Mouse (Mus musculus) neural tube, embryonic 15.5 days (tissue): ENCODE measurements around the gene Bud23. TPM values are rescaled to one million over a fixed set of nuclear protein-coding genes. Genes with fewer than 3 reads are reported as not detected.
A peak's percentile ranks its signal among the peaks of the same experiment; 100 is the strongest.
"Not testable (repeated sequence)": the region's sequence is repeated elsewhere in the genome, so short reads cannot be mapped to it uniquely, and the experiment has no call there.

Experiments
- ATAC-seq: fragments of 200-750 bp; cut with Nextera tagmentation; 2 replicates; pipeline ENCODE4 v1.8.0; 2017; ENCODE audit warnings: mild to moderate bottlenecking, moderate TSS enrichment, moderate library complexity; ENCODE audit not compliant: low FRiP score
- H3K27ac ChIP-seq: fragments of 300-500 bp; sonication (generic); replicated peaks from 2 replicates; pipeline ENCODE4 v1.5.1; 2015; ENCODE audit warnings: mild to moderate bottlenecking, inconsistent platforms
- H3K27me3 ChIP-seq: fragments of 300-500 bp; sonication (generic); replicated peaks from 2 replicates; pipeline ENCODE4 v1.6.1; 2015; ENCODE audit warnings: inconsistent platforms
- H3K36me3 ChIP-seq: fragments of 300-500 bp; sonication (generic); 2 replicates; pipeline ENCODE4 v1.6.1; 2015; ENCODE audit warnings: inconsistent platforms
- H3K4me1 ChIP-seq: fragments of 300-500 bp; sonication (generic); 2 replicates; pipeline ENCODE4 v1.6.1; 2015; ENCODE audit warnings: inconsistent platforms
- H3K4me2 ChIP-seq: fragments of 300-500 bp; sonication (generic); 2 replicates; pipeline ENCODE4 v1.6.1; 2015; ENCODE audit warnings: inconsistent platforms, mild to moderate bottlenecking, moderate library complexity
- H3K4me3 ChIP-seq: fragments of 300-500 bp; sonication (generic); replicated peaks from 2 replicates; pipeline ENCODE4 v1.5.1; 2015; ENCODE audit warnings: mild to moderate bottlenecking, inconsistent platforms
- H3K9ac ChIP-seq: fragments of 300-500 bp; sonication (generic); replicated peaks from 2 replicates; pipeline ENCODE4 v1.6.1; 2015; ENCODE audit warnings: mild to moderate bottlenecking, inconsistent platforms
- H3K9me3 ChIP-seq: fragments of 300-500 bp; sonication (generic); replicated peaks from 2 replicates; pipeline ENCODE4 v1.6.1; 2016; ENCODE audit warnings: inconsistent platforms
- WGBS: fragments of 180-500 bp; shearing (Covaris S2); methylation state at CpG from one replicate; pipeline ENCODE4 v1.1.7; 2015; ENCODE audit warnings: mixed read lengths; 5-methylcytosine and 5-hydroxymethylcytosine counted together
- polyA plus RNA-seq: library from polyadenylated mRNA; unstranded; fragments of >200 nt; fragmentation: Nextera tagmentation; extraction: Ambion mirVana; gene quantifications from 2 replicates; pipeline ENCODE4 v1.2.1, GENCODE M21; 2015

Gene Bud23
- 75.0 and 87.9 TPM in 2 replicates for polyA plus RNA-seq

DNA sequence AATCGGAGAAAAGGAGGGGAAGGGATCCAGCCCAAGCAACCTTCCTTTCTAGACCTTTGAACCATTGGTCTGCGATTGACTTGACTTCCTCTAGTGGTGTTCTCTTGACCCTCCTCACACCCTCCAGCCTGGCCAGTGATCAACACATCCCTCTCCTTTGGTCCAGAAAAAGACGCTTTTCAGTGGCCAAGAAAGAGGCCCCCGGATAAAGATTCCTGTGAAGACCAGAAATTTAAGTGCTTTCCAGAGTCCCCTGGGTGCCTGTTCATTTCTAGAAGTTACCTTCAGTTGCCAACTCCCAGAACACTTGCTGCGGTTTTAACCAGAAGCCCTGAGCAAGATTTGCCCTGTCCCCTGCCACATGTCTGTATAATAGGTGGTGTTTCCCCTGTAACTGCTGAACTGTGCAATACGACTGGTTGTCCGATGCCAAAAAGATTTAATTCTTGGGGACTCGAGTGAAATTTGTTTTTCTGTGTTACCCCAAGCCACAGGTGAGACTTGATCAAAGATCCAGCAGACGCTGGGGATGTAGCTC lies at the start of gene Bud23:
TSS of gene Bud23 (minus strand) at position 51 of the 538 bp plus-strand sequence.
- H3K27ac ChIP-seq = peak within 1 kb of the TSS; percentile 85
- H3K9me3 ChIP-seq, ATAC-seq, H3K27me3 ChIP-seq: not testable (repeated sequence)
- H3K4me2 ChIP-seq = peak within 1 kb of the TSS; percentile 93
- peaks cover 28% of the 10 kb centered on the region for H3K36me3 ChIP-seq
- WGBS = 81% methylated on average over 9 of the region's 9 CpGs
- H3K4me3 ChIP-seq = peak within 1 kb of the TSS; percentile 88
- H3K4me1 ChIP-seq = peaks cover 30% of the 10 kb centered on the region
- H3K9ac ChIP-seq = peak within 1 kb of the TSS; percentile 72

DNA sequence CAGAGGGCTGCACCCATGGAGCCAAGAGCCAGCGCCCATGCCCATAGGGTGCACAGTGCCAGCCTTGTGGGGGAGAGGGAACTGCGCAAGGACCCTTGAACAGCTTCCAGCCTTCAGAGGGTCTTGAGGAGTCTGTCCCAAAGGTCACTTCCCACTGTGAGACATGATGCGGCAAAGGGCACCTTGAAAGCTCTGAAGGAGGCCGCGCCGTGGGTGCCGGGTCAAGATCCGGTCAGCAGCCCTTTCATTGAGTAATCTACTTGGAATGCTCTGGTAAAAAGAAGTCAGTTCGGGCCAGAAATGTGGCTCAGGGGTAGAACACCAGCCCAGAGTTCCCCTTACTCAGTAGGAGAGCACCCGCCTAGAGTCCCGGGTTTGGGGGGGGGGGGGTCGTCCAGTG lies 49.0 kb upstream of the Bud23 start:
- no peak for ATAC-seq
- Histone ChIP-seq H3K9ac (no peak overlapping the region), H3K36me3 (no peaks in the 10 kb centered on the region), H3K4me2 (no peak overlapping the region), H3K4me1 (no peaks in the 10 kb centered on the region), H3K9me3 (no peaks in the 10 kb centered on the region), H3K27me3 (peaks cover 8% of the 10 kb centered on the region), H3K4me3 (no peak overlapping the region), H3K27ac (no peak overlapping the region)
- WGBS = 90% methylated on average over 12 of the region's 12 CpGs

DNA sequence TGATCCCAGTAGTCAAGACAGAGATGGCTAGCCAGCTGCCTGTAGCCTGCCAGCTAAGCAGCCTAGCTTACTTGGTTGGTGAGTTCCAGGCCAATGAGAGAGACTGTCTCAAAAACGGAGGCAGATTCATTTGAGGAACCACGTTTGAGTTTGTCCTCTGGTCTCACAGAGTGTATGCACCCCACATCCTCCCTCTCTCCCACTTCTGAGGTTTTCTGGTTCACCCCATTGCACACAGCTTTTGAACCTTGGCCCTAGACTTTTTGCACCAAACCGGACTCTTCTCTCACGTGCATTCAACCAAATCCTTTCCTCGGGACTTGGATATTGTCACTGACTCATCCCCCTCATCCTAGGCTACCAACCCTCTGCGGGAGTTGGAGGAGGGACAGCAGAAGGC lies 45.2 kb upstream of the Bud23 start:
- ATAC-seq = no peak
- Histone ChIP-seq H3K9me3 (no peaks in the 10 kb centered on the region), H3K4me2 (no peak overlapping the region), H3K4me1 (peaks cover 17% of the 10 kb centered on the region), H3K27ac (no peak overlapping the region), H3K27me3 (peaks cover 43% of the 10 kb centered on the region), H3K9ac (no peak overlapping the region), H3K36me3 (no peaks in the 10 kb centered on the region), H3K4me3 (no peak overlapping the region)
- WGBS = 76% methylated on average over 6 of the region's 6 CpGs

DNA sequence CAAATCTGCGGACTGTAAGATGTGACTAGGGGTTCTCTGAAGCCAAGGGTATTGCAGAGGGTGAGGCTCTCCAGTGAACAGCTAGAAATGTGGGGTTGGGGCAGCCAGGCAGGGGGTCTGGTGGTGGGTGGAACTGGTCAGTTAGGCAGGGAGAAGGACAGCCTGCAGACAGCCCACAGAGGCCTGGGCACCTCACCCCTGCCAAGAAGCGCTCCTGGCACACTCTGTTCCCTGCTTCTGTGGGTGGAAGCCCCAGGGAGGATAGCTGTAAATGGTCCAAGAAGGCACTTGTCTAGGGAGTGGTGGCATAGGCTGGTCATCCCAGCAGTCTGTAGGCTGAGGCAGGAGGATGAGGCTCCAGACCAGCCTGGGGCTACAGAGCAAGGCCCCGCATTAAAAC lies 44.7 kb upstream of the Bud23 start:
- Histone ChIP-seq H3K4me3 (no peak overlapping the region), H3K4me2 (no peak overlapping the region), H3K27me3 (peaks cover 47% of the 10 kb centered on the region), H3K4me1 (peaks cover 17% of the 10 kb centered on the region), H3K27ac (no peak overlapping the region), H3K36me3 (no peaks in the 10 kb centered on the region), H3K9ac (no peak overlapping the region), H3K9me3 (no peaks in the 10 kb centered on the region)
- ATAC-seq = no peak
- 96% methylated on average over 3 of the region's 3 CpGs for WGBS

DNA sequence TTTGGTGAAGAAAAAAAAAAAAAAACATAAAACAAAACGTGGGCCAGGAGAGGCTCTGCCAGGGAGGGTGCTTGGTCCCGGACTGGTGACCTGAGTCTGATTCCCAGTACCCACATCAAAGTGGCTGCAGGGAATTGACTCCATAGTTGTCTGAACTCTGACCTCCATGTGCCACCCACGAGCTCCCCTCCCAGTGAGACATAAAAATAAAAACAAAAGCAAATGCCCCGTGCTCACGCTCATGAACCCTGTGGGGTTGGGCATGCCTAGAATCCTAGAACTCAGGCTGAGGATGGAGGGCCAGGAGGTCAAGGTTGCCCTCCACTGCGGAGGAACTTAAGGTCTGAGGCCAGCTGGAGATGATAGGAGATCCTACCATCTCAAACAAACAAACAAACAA lies 44.3 kb upstream of the Bud23 start:
- 56% methylated on average over 6 of the region's 6 CpGs for WGBS
- no peaks in the 10 kb centered on the region for H3K9me3 ChIP-seq
- ATAC-seq = no peak
- H3K4me3 ChIP-seq = no peak overlapping the region
- no peaks in the 10 kb centered on the region for H3K36me3 ChIP-seq
- peaks cover 17% of the 10 kb centered on the region for H3K4me1 ChIP-seq
- H3K4me2 ChIP-seq = no peak overlapping the region
- H3K9ac ChIP-seq = no peak overlapping the region
- no peak overlapping the region for H3K27ac ChIP-seq
- H3K27me3 ChIP-seq = peaks cover 47% of the 10 kb centered on the region

DNA sequence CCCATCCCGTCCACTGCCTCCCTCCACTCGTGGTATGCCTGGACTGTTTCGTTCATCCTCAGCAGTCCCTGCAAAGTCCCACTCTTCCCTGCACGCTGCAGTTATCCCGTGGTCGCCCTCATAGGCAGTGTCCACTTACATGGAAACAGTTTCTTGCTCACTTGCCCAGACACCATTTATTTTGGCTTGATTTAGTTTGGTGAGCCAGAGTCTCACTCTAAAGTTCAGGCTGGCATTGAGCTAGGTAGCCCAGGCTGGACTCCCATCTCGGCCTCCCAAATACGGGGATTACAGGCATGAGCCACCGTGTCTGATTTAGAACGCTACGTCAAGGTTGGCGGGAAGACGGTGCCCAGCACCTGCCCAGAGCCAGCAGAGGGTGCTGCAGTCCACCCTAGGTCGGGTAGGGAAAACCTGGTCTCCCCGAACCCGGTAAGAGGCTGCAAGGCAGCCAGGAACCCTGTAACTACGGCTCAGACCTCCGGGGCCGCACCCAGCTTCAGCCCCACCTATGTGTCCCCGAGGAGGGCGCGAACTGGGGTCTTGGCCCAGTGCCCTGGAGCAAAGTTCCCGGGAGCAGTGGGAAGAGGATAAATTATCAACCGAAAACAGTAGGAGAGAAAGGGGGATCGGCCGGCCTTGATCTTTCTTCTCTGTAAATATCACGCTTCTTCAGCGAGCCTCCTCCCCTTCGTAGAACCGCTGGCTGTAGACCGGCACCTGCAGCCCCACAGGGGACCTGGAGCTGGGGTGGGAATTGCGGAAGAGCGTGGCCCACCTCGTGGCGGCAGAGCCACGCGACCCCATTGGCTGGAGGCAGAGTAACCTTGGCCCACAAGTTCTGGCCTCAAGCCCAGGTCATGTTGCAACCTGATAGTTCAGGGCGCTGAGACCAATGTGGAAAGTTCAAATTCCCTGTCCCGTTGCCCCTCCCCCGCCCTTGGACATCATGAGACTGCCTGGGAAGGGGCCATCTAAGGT lies 43.1 kb upstream of the Bud23 start:
- 11% methylated on average over 40 of the region's 40 CpGs for WGBS

DNA sequence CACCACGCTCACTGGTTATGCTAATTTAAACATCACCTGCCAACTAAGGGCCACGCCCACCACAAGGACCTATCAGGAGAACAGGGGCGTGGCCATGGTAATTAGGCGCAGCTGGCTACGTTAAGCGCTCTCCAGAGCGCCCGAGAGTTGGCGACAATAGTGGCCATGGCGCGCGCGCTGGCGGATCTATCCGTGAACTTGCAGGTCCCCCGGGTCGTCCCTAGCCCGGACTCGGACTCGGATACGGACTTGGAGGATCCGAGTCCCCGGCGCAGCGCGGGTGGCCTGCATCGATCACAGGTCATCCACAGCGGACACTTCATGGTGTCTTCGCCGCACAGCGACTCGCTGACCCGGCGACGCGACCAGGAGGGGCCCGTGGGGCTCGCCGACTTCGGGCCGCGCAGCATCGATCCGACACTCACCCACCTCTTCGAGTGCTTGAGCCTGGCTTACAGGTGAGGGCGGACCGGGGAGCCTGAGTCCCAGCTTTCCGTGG lies 42.0 kb upstream of the Bud23 start:
- no peaks in the 10 kb centered on the region for H3K36me3 ChIP-seq
- H3K9ac ChIP-seq = peak overlapping the region; percentile 41; the same call in 1 of the 2 replicates
- ATAC-seq = peak; percentile 76; the same call in 1 of the 2 replicates
- WGBS = 0% methylated on average over 48 of the region's 48 CpGs
- H3K4me2 ChIP-seq = peak overlapping the region; percentile 86
- no peak overlapping the region for H3K27ac ChIP-seq
- H3K27me3 ChIP-seq = peaks cover 53% of the 10 kb centered on the region
- H3K4me3 ChIP-seq = peak overlapping the region; percentile 46
- no peaks in the 10 kb centered on the region for H3K9me3 ChIP-seq
- peaks cover 17% of the 10 kb centered on the region for H3K4me1 ChIP-seq

More for the DNA sequence above, 43.1 kb upstream of the Bud23 start:
- Histone ChIP-seq H3K4me1 (peaks cover 17% of the 10 kb centered on the region), H3K4me3 (peak overlapping the region; percentile 46; the same call in 1 of the 2 replicates), H3K4me2 (peak overlapping the region; percentile 86), H3K9ac (no peak overlapping the region), H3K27ac (no peak overlapping the region), H3K36me3 (no peaks in the 10 kb centered on the region), H3K9me3 (no peaks in the 10 kb centered on the region), H3K27me3 (peaks cover 53% of the 10 kb centered on the region)
- no peak for ATAC-seq

DNA sequence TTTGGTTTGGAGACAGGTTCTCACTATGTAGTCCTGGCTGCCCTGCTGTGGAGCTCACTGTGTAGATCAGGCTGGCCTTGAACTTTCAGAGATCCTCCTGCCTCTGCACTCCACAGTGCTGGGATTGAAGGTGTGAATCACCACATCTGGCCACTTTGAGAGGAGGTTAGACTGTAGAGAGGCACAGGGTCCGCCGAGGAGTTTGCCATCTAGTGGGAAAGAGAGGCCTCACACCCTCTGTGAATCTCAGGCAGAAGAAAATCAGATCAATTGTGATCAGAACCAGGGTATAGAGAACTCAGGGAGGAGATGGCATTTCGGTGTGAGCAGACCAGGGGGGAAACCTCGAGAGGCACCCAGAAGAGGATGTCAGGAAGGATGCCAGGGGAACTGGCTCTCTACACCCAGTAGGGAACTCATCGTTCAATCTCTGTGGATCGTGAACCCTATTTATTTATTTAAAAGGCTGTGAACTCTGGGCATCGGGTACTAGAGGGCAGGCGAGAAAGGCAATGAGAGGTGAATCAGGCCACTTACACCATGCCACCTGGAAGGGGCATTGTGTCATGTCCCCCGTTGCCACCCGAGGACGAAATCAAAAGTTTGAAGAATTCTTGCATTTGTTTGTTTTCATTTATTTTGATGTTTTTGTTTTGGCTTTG lies 39.4 kb upstream of the Bud23 start:
- H3K9ac ChIP-seq = no peak overlapping the region
- no peak overlapping the region for H3K4me3 ChIP-seq
- no peak overlapping the region for H3K27ac ChIP-seq
- peaks cover 17% of the 10 kb centered on the region for H3K4me1 ChIP-seq
- no peak for ATAC-seq
- no peaks in the 10 kb centered on the region for H3K9me3 ChIP-seq
- 70% methylated on average over 11 of the region's 11 CpGs for WGBS
- no peak overlapping the region for H3K4me2 ChIP-seq
- H3K27me3 ChIP-seq = peaks cover 48% of the 10 kb centered on the region
- no peaks in the 10 kb centered on the region for H3K36me3 ChIP-seq

DNA sequence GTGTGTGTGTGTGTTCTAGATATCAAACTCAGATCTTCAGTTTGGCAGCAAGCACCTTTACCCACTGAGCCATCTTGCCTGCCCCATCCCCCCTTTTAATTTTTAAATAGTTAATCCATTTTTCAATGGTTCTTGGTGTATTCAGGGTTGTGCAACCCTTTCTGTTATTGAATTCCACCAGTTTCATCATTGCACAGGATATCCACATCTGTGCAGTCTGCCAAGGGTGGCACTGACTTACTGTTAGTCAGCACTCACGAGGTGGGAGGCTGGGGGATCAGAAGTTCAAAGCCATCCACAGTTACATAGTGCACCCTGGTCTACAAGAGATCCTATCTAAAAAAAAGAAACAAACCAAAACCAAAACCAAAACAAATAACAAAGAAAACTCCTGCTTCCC lies 36.2 kb upstream of the Bud23 start:
- Histone ChIP-seq H3K9ac (no peak overlapping the region), H3K4me2 (no peak overlapping the region), H3K27me3 (peaks cover 23% of the 10 kb centered on the region), H3K9me3 (no peaks in the 10 kb centered on the region), H3K36me3 (no peaks in the 10 kb centered on the region), H3K4me1 (no peaks in the 10 kb centered on the region), H3K27ac (no peak overlapping the region), H3K4me3 (no peak overlapping the region)
- ATAC-seq = no peak
- 54% methylated on average over 1 of the region's 1 CpGs for WGBS

DNA sequence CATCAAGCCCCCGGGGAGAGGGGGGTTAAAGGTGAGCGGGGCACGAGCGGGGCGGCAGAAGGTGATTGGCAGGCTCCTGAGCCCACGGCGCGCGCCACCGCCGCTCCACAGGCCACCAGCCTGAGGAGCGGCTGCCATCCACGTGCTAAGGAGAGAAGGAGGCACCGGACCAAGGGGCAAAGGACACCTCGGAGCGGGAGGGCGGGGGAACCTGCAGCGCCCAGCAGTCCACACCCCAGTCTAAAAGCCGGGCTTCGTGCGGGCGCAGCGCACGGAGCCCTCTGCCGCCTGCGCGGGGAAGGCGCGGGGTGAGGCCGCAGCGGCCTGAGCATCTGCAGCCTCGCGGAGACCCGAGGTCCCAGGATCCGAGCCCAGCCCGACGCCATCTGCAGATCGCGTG lies 24.9 kb upstream of the Bud23 start, which contains the start of gene Mlxipl:
TSS of gene Mlxipl (plus strand) at position 238 of the 400 bp plus-strand sequence.
- no peak for ATAC-seq
- 5% methylated on average over 37 of the region's 39 CpGs for WGBS
- peaks cover 4% of the 10 kb centered on the region; the same call in 1 of the 2 replicates for H3K4me1 ChIP-seq

DNA sequence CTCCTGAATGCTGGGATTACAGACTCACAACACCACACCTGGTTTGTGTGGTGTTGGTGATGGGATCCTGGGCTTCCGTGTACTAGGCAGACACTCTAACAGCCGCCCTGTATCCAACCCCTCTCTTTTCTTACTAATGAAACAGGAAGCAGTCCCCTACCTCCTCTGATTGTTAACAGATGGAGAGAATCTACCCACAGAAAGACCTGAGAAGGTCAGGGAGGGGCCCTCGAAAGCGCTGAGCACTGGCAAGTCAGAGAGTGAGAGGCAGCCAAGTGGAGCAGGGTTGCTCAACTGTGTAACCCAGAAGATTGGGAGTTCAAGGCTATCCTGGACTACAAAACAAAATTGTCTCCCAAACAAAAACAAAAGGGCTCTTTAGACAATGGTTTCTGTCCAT lies 22.1 kb upstream of the Bud23 start:
- Histone ChIP-seq H3K27me3 (peaks cover 49% of the 10 kb centered on the region), H3K27ac (no peak overlapping the region), H3K4me3 (no peak overlapping the region), H3K9me3 (no peaks in the 10 kb centered on the region), H3K4me2 (no peak overlapping the region), H3K4me1 (peaks cover 4% of the 10 kb centered on the region; the same call in 1 of the 2 replicates), H3K9ac (no peak overlapping the region), H3K36me3 (no peaks in the 10 kb centered on the region)
- WGBS = 77% methylated on average over 4 of the region's 4 CpGs
- ATAC-seq = no peak

More for the DNA sequence above, 24.9 kb upstream of the Bud23 start, which contains the start of gene Mlxipl:
- no peak within 1 kb of the TSS for H3K27ac ChIP-seq
- no peak within 1 kb of the TSS for H3K4me3 ChIP-seq
- no peaks in the 10 kb centered on the region for H3K9me3 ChIP-seq
- peaks cover 53% of the 10 kb centered on the region for H3K27me3 ChIP-seq
- H3K36me3 ChIP-seq = no peaks in the 10 kb centered on the region
- H3K9ac ChIP-seq = no peak within 1 kb of the TSS
- H3K4me2 ChIP-seq = no peak within 1 kb of the TSS; the same call in 1 of the 2 replicates
